Mouse (Mus musculus) right cerebral cortex, postnatal 36 days (tissue): ENCODE results near the gene Ptprh.

ENCODE experiments used
- DNase-seq, 2 experiments: peaks; one replicate each; pipeline ENCODE4 v3.0.0; 2022; ENCODE audit warnings: low spot score in 2 of 2, mixed read lengths in 1 of 2

The Ptprh gene

GRCm38 (mm10) chr7:4501558-4502397 lies 102.1 kb downstream of the Ptprh start, which contains the start of gene Ppp1r12c:
Gene Ppp1r12c (minus strand): TSS chr7:4501680.
- peak; percentile 93 for DNase-seq

GRCm38 (mm10) chr7:4500892-4501471 lies 102.9 kb downstream of the Ptprh start:
- DNase-seq, result peak; percentile 30 to 55

- no peak for DNase-seq
These were observed 104.8 kb downstream of the Ptprh start for GRCm38 (mm10) chr7:4499034-4499433.
